Mouse (Mus musculus) G1E (cell line): Measurements from ENCODE around the gene Cd151. TPM values are rescaled to one million over a fixed set of nuclear protein-coding genes. Genes with fewer than 3 reads are reported as not detected.
A peak's percentile ranks its signal among the peaks of the same experiment; 100 is the strongest.

Experiments
- ATAC-seq: 2 replicates; pipeline ENCODE4 v1.8.0; 2016; ENCODE audit warnings: mild to moderate bottlenecking; ENCODE audit not compliant: insufficient number of reproducible peaks, poor library complexity, low FRiP score, severe bottlenecking; ENCODE audit errors: extremely low read depth
- DNase-seq: peaks from one replicate; pipeline ENCODE4 v3.0.0; 2012; ENCODE audit warnings: low spot score
- H3K27me3 ChIP-seq: 2 replicates; pipeline ENCODE4 v1.6.1; 2012; ENCODE audit warnings: mild to moderate bottlenecking, low read length, inconsistent platforms; ENCODE audit not compliant: insufficient read depth
- H3K36me3 ChIP-seq: replicated peaks from 2 replicates; pipeline ENCODE3; 2012; ENCODE audit warnings: mild to moderate bottlenecking, inconsistent platforms
- H3K4me1 ChIP-seq: 2 replicates; pipeline ENCODE4 v1.6.1; 2012; ENCODE audit warnings: low read depth, low read length, inconsistent platforms, mixed read lengths; ENCODE audit not compliant: insufficient read depth
- H3K4me3 ChIP-seq: 2 replicates; pipeline ENCODE4 v1.5.1; 2012; ENCODE audit warnings: low read depth, mild to moderate bottlenecking, inconsistent platforms, low read length, moderate library complexity, mixed read lengths
- H3K9me3 ChIP-seq: replicated peaks from 2 replicates; pipeline ENCODE4 v1.6.1; 2012; ENCODE audit warnings: inconsistent platforms
- CTCF ChIP-seq: IDR thresholded peaks from 2 replicates; pipeline ENCODE4 v1.5.1; 2012; ENCODE audit warnings: low read depth, low read length, inconsistent platforms, mixed read lengths
- GATA1 ChIP-seq: IDR thresholded peaks from 2 replicates; pipeline ENCODE4 v1.6.1; 2012; ENCODE audit warnings: borderline replicate concordance, low read length, inconsistent platforms, mixed read lengths
- GATA2 ChIP-seq: IDR thresholded peaks from 2 replicates; pipeline ENCODE4 v1.6.1; 2012; ENCODE audit warnings: low read depth, low read length, inconsistent platforms, borderline replicate concordance
- POLR2AphosphoS5 ChIP-seq: IDR thresholded peaks from 2 replicates; pipeline ENCODE4 v1.6.1; 2012; ENCODE audit warnings: low read depth, low read length, inconsistent platforms; ENCODE audit not compliant: insufficient replicate concordance
- TAL1 ChIP-seq: conservative IDR thresholded peaks from 2 replicates; pipeline ENCODE4 v1.6.1; 2012; ENCODE audit warnings: low read depth, low read length, inconsistent platforms, mixed read lengths
- polyA plus RNA-seq: library from polyadenylated mRNA; stranded (reverse); fragments of >175 nt; gene quantifications from 2 replicates; pipeline ENCODE4 v1.2.3, GENCODE M21; 2012
- total RNA-seq, 2 experiments: library from RNA; stranded (forward) in 1 of 2; stranded (reverse) in 1 of 2; fragments of 200-1000 nt in 1 of 2; fragments of >200 nt in 1 of 2; fragmentation: Nextera tagmentation in 1 of 2; gene quantifications; 2 replicates each; pipeline ENCODE4 v1.2.3; 2014 to 2017

The Cd151 gene
- total and polyA plus RNA-seq, 3 experiments, result 13.3 to 24.3 (median 13.8) TPM

DNA sequence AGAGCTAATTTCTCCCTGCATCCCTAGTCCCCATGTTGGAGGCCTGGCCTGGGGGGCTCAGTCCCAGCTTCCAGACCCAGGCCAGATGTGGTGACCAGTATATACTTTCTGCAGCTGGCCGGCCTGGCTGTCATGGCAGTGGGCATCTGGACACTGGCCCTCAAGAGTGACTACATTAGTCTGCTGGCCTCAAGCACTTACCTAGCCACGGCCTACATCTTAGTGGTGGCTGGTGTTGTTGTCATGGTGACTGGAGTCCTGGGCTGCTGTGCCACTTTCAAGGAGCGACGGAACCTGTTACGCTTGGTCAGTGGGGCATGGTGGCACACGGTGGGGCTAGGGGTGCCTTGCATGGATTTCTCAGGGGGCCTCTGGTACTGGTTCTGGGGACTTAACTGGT lies 2.2 kb downstream of the Cd151 start:
- Histone ChIP-seq H3K9me3 (no peaks in the 10 kb centered on the region), H3K36me3 (peaks cover 49% of the 10 kb centered on the region), H3K4me3 (peak overlapping the region; percentile 78), H3K27me3 (peaks cover 14% of the 10 kb centered on the region), H3K4me1 (peaks cover 89% of the 10 kb centered on the region)
- ATAC-seq (no peak), DNase-seq (no peak)
- no peak for TF ChIP-seq GATA2
- no peak for TF ChIP-seq CTCF
- no peak for TF ChIP-seq TAL1
- TF ChIP-seq GATA1, result no peak
- TF ChIP-seq POLR2AphosphoS5, result no peak

DNA sequence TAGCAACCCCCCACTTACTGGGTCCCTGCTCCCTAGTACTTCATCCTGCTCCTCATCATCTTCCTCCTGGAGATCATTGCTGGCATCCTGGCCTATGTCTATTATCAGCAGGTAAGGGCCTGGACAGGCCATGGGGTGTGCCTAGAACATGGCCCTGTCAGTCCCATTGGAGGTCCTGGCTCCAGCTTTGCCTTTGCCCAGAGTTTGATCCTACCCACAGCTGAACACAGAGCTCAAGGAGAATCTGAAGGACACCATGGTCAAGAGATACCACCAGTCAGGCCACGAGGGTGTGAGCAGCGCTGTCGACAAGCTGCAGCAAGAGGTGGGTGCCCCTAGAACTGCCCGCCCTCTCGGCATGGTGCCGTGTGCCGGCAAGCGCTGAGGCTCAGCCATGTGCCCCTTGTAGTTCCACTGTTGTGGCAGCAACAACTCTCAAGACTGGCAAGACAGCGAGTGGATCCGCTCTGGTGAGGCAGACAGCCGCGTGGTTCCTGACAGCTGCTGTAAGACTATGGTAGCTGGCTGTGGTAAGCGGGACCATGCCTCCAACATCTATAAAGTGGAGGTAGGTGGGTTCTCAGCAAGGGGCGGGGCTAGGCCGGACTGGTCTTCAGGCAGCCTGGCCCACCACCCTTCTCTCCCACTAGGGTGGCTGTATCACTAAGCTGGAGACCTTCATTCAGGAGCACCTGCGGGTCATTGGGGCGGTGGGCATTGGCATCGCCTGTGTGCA lies 2.9 kb downstream of the Cd151 start:
- Histone ChIP-seq H3K9me3 (no peaks in the 10 kb centered on the region), H3K4me3 (peak overlapping the region; percentile 78; the same call in 1 of the 2 replicates), H3K36me3 (peaks cover 49% of the 10 kb centered on the region), H3K4me1 (peaks cover 83% of the 10 kb centered on the region), H3K27me3 (peaks cover 7% of the 10 kb centered on the region; the same call in 1 of the 2 replicates)
- ATAC-seq (no peak), DNase-seq (no peak)
- TF ChIP-seq GATA1 (no peak), CTCF (no peak), POLR2AphosphoS5 (no peak), GATA2 (no peak), TAL1 (no peak)

DNA sequence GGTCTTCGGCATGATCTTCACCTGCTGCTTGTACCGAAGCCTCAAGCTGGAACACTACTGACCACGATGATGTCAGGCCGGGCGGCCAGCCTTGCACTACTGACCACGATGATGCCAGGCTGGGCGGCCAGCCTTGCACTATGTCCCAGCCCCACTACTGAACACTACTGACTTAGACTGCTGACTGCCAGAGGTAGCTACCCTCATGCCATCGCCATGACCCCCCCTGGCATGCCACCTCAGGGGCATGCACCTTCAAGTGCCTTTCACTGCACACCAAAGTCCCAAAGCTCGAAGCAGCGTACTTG lies 3.4 kb downstream of the Cd151 start:
- Histone ChIP-seq H3K9me3 (no peaks in the 10 kb centered on the region), H3K4me1 (peaks cover 81% of the 10 kb centered on the region), H3K27me3 (peaks cover 3% of the 10 kb centered on the region; the same call in 1 of the 2 replicates), H3K36me3 (peaks cover 49% of the 10 kb centered on the region), H3K4me3 (peak overlapping the region; percentile 24; the same call in 1 of the 2 replicates)
- TF ChIP-seq POLR2AphosphoS5 (no peak), GATA2 (no peak), GATA1 (no peak), TAL1 (no peak)
- no peak for DNase-seq
- no peak for ATAC-seq

DNA sequence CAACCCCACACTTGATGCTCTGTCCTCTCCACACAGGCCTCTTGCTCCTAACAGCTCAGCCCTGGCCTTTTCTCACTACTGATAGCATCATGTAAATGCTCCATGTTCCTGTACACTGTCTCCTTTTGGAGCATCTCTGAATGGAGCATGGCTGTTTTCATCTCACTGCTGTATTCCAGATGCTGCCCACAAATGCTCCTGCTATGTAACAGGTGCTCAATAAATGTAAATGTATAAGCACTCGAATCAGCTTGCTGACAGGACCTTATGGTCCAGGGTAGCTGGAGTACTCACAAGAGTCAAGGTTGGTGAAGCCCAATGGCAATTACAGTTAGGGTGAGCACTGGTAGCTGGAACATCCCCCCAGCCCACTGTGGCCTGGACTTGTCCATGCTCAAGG lies 4.0 kb downstream of the Cd151 start:
- TF ChIP-seq CTCF, result no peak
- DNase-seq, result no peak
- ATAC-seq, result no peak
- Histone ChIP-seq H3K27me3 (no peaks in the 10 kb centered on the region), H3K4me1 (peaks cover 81% of the 10 kb centered on the region), H3K36me3 (peaks cover 49% of the 10 kb centered on the region), H3K9me3 (no peaks in the 10 kb centered on the region), H3K4me3 (no peak overlapping the region)

- H3K9me3 ChIP-seq, result no peaks in the 10 kb centered on the region
- no peaks in the 10 kb centered on the region for H3K27me3 ChIP-seq
- H3K36me3 ChIP-seq, result peaks cover 50% of the 10 kb centered on the region
- peaks cover 84% of the 10 kb centered on the region for H3K4me1 ChIP-seq
- H3K4me3 ChIP-seq, result no peak overlapping the region
- DNase-seq (no peak), ATAC-seq (no peak)
- TF ChIP-seq TAL1 (no peak), GATA2 (no peak), POLR2AphosphoS5 (no peak), GATA1 (no peak), CTCF (no peak)
These were observed 5.0 kb downstream of the Cd151 start for GRCm38 (mm10) chr7:141472226-141472625.

DNA sequence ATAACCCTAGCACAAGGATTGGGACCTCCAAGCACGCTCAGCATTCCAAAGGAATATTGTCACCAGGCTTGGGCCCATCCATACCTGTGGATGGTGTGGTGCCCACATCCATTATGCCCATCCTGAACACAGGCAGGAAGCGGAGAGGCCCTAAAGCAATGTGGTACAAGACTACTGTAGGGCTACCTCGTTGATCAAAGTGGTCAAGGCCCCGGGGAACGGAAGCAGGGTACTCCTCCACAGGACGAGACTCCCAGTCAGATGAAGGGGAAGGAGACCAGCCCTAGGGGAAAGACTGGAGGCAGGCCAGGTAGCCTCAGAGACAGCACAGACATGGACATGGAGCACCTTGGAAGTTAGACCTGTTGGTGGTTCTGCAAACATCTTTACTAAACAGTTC lies 5.6 kb downstream of the Cd151 start:
- H3K4me3 ChIP-seq, result no peak overlapping the region
- DNase-seq, result no peak
- peaks cover 55% of the 10 kb centered on the region for H3K36me3 ChIP-seq
- H3K27me3 ChIP-seq, result no peaks in the 10 kb centered on the region
- no peak for TF ChIP-seq TAL1
- no peak for TF ChIP-seq GATA2
- TF ChIP-seq GATA1, result no peak
- TF ChIP-seq POLR2AphosphoS5, result no peak
- TF ChIP-seq CTCF, result no peak
- no peaks in the 10 kb centered on the region for H3K9me3 ChIP-seq
- ATAC-seq, result no peak
- peaks cover 84% of the 10 kb centered on the region for H3K4me1 ChIP-seq
